Mouse (Mus musculus) WW6 (cell line): ENCODE results near the gene Vgf.

ENCODE experiments used
- DNase-seq: peaks from one replicate; pipeline ENCODE4 v3.0.0-alpha.2; 2013; ENCODE audit warnings: low read depth, low spot score

Gene Vgf

DNA sequence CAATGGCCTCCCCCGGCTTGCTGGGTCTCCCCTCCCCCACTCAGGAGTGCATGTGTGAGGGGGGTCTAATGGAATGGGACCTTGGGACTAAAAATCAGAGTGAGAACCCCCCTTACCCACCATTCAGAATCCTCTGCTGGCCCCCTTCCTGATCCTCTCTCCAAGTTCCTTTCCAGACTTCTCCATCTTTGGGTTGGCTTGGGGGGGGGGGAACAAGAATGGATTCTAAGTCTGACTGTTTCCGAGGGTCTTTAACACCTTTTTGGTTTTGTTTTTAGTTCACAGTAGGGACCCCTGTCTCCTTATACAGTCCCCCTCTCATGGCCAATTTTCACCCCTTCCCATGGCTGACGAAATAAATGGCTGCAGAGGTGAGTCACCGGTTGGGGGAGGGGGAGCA lies at the start of gene Vgf:
Gene Vgf, plus strand, starts transcription at position 301 of the 400 bp plus-strand sequence.
- no peak for DNase-seq

DNA sequence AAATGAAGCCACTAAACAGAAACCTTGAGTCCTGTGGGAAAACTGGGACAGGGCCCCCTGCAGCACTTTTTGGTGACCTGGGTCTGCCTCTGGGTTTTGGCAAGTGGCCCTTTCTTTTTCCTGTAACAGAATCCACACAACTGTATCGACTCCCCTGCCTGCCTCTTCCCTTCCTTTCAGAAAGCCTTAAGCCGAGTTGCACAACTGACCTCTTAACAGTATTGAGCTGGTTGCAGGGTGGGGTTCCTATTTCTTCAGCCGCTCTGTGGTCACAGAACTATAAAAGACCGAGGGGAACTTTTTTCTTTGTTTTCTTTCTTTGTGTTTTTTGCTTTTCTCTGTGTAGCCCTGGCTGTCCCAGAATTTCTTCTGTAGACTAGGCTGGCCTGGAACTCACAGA lies 48.4 kb upstream of the Vgf start:
- DNase-seq: no peak

GRCm38 (mm10) chr5:136979762-136980161 lies 46.4 kb upstream of the Vgf start:
- DNase-seq: no peak

DNA sequence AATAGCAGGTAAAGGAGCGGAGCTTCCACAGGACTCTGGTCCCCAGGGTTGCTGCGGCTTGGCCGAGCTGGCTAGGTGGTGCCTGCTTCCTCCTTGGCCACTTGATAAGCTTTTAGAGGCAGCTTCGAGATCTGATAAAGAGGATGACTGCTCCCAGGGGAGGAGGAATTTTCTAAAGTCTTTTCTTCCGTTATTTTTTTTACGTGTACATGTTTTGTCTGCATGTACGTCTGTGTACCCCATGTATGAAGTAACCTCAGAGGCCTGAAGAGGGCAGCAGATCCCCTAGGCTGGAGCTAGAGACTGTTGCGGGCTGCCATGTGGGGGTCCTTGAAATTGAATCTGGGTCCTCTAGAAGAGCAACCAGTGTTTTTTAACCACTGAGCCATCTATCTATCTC lies 45.2 kb upstream of the Vgf start:
- DNase-seq: no peak

DNA sequence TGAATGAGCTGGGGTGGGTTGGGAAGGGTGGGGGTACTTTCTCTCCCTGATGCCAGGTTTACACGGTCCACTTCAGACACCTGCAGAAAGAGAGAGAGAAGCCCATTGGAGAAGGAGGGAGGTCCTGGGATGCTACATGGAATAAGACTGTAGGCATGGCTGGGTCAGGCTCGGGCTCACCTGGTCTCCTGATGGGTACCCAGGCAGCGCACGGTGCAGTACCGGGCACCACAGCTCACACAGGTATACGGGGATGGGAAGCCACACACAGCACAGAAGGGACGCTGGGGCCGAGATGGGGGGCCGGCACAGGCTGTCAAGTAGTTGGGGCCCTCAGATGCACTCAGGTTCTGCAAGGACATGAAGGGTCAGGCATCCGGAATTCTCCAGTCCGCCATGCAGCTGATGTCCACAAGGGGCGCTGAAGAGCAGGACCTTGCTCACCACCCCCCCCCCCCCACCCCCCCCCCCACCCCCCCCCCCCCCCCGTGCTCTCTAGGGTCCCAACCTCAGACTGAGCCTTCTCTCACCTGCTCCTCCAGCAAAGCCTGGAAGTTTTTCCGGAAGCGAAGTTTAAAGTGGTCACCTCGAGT lies 43.8 kb upstream of the Vgf start:
- DNase-seq: no peak

DNA sequence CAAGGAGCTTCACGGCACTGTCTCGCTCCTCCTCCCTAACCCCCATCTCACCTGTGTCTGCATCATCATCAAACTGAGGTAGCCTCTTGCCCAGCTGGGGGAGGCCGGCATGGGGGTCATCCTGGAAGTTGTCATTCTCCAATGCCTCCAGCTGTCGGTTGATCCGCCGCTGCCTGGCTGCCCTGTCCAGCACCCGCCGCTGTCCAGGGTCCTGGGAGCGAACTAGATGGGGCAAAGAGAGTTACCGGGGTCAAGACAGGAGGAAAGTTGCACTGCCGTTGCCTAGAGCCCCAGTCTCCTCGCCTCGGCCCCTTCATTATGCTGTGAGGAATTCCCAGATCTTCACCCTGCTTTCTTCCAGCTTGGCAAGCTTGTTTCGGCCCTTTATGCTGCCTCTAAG lies 41.4 kb upstream of the Vgf start:
- DNase-seq: no peak

DNA sequence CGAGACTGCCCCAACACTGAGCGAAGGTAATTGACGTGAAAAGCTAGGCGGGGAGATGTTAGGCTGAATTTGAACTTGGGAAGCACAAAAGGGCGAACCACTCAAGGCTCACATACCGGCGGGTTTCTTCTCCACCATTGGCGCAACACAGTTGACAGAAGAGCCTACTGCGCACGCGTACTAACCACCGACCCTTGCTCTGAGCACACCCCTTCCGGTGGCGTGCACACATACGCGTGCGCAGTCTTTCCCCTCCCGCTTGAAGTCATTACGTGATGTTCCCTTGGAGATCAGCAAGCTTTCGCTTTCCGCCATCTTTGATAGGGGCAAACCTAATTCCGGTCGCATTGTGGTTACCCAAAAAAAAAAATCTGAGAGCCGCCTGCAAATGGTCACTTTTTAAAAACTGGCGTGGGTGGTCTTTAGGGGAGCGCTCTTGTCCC lies 39.5 kb upstream of the Vgf start, which contains the start of gene Plod3:
Gene Plod3, plus strand, starts transcription at position 325 of the 443 bp plus-strand sequence.
- DNase-seq: peak; percentile 97

DNA sequence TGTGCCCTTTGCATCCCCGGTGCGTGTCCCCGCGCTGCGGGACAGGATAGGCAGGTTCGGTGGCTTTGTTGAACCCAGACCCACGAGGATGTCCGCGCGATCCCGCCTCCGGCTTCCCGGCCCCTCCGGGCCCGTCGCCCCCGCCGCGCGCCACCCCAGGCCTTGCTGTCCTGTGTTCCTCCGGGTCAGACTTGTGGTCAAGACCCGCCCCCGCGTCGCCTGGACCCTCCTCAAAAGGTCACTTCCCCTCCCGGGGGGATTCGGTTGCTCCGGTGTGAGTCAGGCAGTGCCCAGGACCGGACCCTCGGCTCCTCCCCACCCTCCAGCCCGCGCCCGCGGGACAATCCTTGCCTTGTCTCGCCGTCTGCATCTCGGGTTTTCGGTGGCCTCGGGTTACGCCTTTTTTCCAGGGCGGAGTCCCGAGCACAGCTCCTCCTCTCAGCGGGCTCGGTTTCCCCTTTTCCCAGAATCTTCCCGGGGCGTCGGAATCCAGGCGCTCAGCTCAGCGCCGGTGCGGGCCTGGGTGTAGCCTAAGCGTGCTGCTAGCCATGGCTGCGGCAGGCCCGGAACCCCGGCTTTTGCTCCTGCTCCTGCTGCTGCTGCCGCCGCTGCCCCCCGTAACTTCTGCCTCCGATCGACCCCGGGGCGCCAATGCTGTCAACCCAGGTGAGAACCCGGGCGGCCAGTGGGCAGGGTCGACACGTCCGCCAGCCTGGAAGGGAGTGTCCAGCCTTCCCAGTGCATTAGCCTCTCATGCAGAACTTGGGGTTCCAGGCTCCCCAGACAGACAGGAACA lies 38.9 kb upstream of the Vgf start:
- DNase-seq: no peak

- DNase-seq: no peak
Observed at GRCm38 (mm10) chr5:136987934-136988271, 38.3 kb upstream of the Vgf start, which contains the start of gene Znhit1. TSS of gene Znhit1 (minus strand) at chr5:136988021.

DNA sequence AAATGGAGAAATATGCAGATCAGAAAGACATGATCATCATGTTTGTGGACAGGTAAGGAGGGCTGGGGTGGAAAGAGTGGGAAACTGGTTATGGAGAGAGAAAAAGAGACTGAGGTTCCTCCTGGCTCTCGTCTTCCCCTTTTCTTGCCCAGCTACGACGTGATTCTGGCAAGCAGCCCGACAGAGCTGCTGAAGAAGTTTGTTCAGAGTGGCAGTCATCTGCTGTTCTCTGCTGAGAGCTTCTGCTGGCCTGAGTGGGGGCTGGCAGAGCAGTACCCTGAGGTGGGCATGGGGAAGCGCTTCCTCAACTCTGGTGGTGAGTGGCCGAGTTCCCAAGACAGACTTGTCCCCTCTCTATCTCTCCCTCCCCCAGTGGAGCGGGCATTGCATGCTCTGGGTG lies 37.8 kb upstream of the Vgf start:
- DNase-seq: no peak

GRCm38 (mm10) chr5:136989801-136990200 lies 36.4 kb upstream of the Vgf start:
- no peak for DNase-seq

- no peak for DNase-seq
Observed at GRCm38 (mm10) chr5:136999449-136999848, 26.7 kb upstream of the Vgf start.

GRCm38 (mm10) chr5:137000612-137001011 lies 25.6 kb upstream of the Vgf start:
- no peak for DNase-seq

- DNase-seq: no peak
Observed at GRCm38 (mm10) chr5:137007276-137007675, 18.9 kb upstream of the Vgf start.

- no peak for DNase-seq
Observed at GRCm38 (mm10) chr5:137009988-137010387, 16.2 kb upstream of the Vgf start.

GRCm38 (mm10) chr5:137012401-137012950 lies 13.7 kb upstream of the Vgf start:
- no peak for DNase-seq

DNA sequence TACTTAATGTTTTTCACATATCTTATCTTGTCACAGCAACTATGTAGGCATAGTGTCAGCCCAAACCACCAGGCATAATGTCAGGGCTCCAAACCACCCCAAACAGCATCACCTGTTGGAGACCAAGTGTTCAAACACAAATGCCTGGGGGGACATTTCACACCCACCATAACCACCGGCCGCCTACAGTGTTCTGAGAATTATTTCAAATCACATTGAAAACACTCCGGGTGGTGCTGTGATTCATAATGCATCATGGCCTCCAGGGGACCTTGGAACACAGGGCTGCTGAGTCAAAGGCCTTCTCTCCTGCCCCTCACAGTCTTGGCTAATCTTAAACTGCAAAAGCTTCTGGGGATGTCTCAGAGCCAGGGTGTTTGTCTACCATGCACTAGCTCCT lies 10.3 kb upstream of the Vgf start:
- DNase-seq: no peak

GRCm38 (mm10) chr5:137024318-137024717 lies 1.9 kb upstream of the Vgf start:
- no peak for DNase-seq

- DNase-seq: no peak
Observed at GRCm38 (mm10) chr5:137025132-137025531, 1.1 kb upstream of the Vgf start.

DNA sequence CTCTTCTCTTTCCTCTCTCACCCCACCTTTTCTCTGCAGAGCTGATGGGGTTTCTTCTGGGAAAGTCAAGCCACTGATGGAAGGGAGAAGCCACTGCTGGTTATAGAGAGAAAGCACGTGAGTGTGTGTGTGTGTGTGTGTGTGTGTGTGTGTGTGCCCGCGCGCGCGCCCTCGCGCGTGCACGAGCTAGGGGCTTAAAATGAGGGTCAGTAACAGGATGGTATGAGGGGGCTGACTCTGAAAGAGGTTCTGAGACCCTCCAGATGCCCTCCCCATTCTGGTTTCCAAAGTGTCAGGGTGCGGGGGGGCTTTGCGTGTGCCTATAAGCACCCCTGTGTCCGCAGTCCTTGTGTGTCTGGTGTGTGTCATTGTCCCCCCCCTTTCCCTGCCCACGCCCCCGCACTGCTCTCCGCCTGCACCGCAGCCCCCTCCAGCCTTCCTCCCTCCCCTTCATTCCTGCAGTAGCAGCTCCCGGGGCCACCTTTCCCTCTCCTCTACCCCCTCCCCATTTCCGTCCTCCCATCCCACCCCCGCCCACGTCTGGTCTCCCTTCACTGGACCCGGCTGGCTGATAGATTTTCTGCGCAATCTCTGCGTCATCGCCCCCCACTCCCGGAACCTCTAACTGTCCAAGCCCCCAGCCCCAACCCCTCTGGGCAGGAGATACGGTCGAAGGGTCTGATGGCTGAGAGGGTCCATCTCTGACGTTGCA lies 2.5 kb downstream of the Vgf start:
- DNase-seq: no peak

GRCm38 (mm10) chr5:137029273-137029585 lies 3.0 kb downstream of the Vgf start:
- DNase-seq: no peak

DNA sequence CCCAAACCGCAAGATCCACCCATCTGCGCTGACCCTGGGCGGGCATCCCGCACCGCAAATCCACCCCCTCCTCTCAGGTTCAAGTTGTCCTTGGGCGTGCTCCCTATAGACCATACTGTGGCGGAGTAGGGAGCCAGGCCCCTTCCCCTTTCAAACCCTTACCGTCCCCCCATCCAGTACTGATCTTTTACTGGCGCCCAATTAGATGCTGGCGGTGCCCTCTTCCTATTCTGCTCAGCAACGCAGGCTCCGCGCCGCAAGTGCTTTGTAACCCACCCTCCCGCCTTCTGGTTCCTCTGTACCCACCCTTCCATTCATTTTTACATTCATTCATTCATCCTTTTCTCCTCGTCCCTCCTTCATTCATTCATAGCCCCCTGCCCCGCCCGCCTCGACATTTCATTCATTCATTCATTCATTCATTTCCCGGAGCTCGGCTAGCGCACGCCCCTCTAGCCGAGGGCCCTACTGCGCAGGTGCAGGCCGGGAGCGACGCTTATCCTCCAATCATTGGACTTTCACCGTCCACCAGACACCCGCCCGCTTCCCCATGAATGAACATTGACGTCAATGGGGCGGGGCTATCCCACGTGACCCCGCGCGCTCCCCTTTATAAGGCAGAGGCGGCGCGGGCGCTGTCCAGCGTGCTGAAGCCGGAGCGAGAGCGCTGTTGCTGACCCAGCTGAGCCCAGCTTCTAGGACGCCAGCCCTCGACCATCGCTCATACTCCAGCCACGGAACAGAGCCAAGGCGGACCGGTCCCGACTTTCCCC lies 3.6 kb downstream of the Vgf start:
- peak; percentile 88 for DNase-seq
